Mouse (Mus musculus) brown adipose tissue, adult 24 weeks (tissue): Measurements from ENCODE around the gene Ggps1. TPM values are rescaled to one million over a fixed set of nuclear protein-coding genes. Genes with fewer than 3 reads are reported as not detected.
"Not testable (repeated sequence)": the region's sequence is repeated elsewhere in the genome, so short reads cannot be mapped to it uniquely, and the experiment has no call there.

Source experiments
- H3K27ac ChIP-seq: fragments of 200-500 bp; replicated peaks from 2 replicates; pipeline ENCODE4 v1.5.1; 2012; ENCODE audit warnings: low read depth, mild to moderate bottlenecking, low read length
- H3K4me1 ChIP-seq: fragments of 200-500 bp; 2 replicates; pipeline ENCODE4 v1.6.1; 2012; ENCODE audit warnings: low read length, mixed read lengths; ENCODE audit not compliant: control insufficient read depth, insufficient read depth, insufficient read length
- H3K4me3 ChIP-seq: fragments of 200-500 bp; 2 replicates; pipeline ENCODE4 v1.5.1; 2012; ENCODE audit warnings: low read depth, mild to moderate bottlenecking, low read length, moderate library complexity; ENCODE audit not compliant: insufficient read depth
- polyA plus RNA-seq: library from polyadenylated mRNA; stranded (reverse); fragments of >200 nt; gene quantifications from 2 replicates; pipeline ENCODE4 v1.2.4, GENCODE M21; 2012; ENCODE audit not compliant: missing spikeins, insufficient read depth, insufficient read length

Ggps1 gene
- polyA plus RNA-seq, 1 experiment = 45.6 TPM

DNA sequence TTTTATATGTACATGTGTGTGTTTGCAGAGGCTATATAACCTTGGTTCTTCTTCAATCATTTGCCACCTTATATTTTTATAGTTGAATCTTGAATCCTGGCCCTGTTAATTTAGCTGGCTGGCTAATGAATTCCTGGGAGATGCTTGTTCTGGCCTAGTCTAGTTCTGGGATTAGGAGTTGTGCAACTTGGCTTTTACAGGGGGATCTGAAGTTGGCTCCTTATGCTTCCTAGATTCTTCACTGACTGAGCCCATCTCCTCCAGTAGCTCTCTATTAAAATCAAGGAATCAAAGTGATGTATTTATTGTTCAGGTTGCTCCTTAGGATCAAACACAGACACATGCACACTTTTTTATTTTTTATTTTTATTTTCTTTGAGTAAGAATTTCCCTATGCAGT is 3.7 kb downstream of the Ggps1 start:
- Histone ChIP-seq H3K4me1 (no peaks in the 10 kb centered on the region), H3K4me3 (no peak overlapping the region), H3K27ac (no peak overlapping the region)

GRCm38 (mm10) chr13:14056801-14057200 is 6.5 kb downstream of the Ggps1 start:
- H3K4me1 ChIP-seq = no peaks in the 10 kb centered on the region
- no peak overlapping the region for H3K27ac ChIP-seq
- no peak overlapping the region for H3K4me3 ChIP-seq

DNA sequence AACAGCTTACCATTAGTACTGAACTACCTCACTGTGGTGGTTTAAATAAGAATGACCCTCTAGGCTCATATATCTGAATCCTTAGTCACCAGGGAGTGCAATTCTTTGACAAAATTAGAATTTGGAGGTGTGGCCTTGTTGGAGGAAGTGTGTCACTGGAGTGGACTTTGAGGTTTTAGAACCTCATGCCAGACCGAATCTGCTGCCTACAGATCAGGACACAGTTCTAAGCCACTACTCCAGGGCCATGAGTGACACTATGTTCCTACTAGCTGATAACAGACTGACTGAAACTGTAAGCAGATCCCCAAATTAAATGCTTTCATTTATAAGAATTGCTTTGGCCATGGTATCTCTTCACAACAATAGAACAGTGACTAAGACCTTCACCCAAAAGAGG is 13.4 kb downstream of the Ggps1 start:
- H3K4me3 ChIP-seq = no peak overlapping the region
- H3K27ac ChIP-seq = no peak overlapping the region
- no peaks in the 10 kb centered on the region for H3K4me1 ChIP-seq

GRCm38 (mm10) chr13:14044521-14044920 is 18.8 kb downstream of the Ggps1 start:
- no peaks in the 10 kb centered on the region for H3K4me1 ChIP-seq
- H3K4me3 ChIP-seq = no peak overlapping the region
- H3K27ac ChIP-seq = no peak overlapping the region

GRCm38 (mm10) chr13:14043851-14044250 is 19.4 kb downstream of the Ggps1 start:
- Histone ChIP-seq H3K27ac (no peak overlapping the region), H3K4me1 (no peaks in the 10 kb centered on the region), H3K4me3 (no peak overlapping the region)

GRCm38 (mm10) chr13:14040186-14040585 is 23.1 kb downstream of the Ggps1 start:
- peak overlapping the region; percentile 95 for H3K4me3 ChIP-seq
- 0 out of 2 replicates have a peak, but pooled peaks cover 3% of the 10 kb centered on the region for H3K4me1 ChIP-seq
- H3K27ac ChIP-seq = 0 out of 2 replicates have a peak overlapping the region, but pooled peaks have one; percentile 4

GRCm38 (mm10) chr13:14039292-14039965 is 23.9 kb downstream of the Ggps1 start, which contains the start of gene Tbce:
Gene Tbce (minus strand): TSS chr13:14039638.
- Histone ChIP-seq H3K4me3 (peak within 1 kb of the TSS; percentile 95), H3K27ac (peak within 1 kb of the TSS; percentile 100), H3K4me1 (0 out of 2 replicates have a peak, but pooled peaks cover 3% of the 10 kb centered on the region)

DNA sequence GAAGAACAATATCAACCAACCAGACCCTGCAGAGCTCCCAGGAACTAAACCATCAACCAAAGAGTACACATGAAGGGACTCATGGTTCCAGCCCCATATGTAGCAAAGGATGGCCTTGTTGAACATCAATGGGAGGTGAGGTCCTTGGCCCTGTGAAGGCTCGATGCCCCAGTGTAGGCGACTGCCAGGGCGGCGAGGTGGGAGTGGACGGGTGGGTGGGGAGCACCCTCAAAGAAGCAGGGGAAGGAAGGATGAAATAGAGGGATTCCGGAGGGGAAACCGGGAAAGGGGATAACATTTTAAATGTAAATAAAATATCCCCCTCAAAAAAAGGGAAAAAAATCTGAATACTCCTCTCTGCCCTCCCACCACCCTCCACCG is 24.4 kb downstream of the Ggps1 start:
- H3K4me3 ChIP-seq = peak overlapping the region; percentile 95
- H3K27ac ChIP-seq = no peak overlapping the region
- H3K4me1 ChIP-seq = 0 out of 2 replicates have a peak, but pooled peaks cover 3% of the 10 kb centered on the region

GRCm38 (mm10) chr13:14035875-14036630 is 27.2 kb downstream of the Ggps1 start:
- Histone ChIP-seq H3K27ac (no peak overlapping the region), H3K4me1 (0 out of 2 replicates have a peak, but pooled peaks cover 3% of the 10 kb centered on the region), H3K4me3 (no peak overlapping the region)

- not testable (repeated sequence) for H3K27ac ChIP-seq, H3K4me1 ChIP-seq, H3K4me3 ChIP-seq
Observed at GRCm38 (mm10) chr13:14035352-14035751, 27.9 kb downstream of the Ggps1 start.

GRCm38 (mm10) chr13:14034073-14034348 is 29.3 kb downstream of the Ggps1 start:
- H3K27ac ChIP-seq = no peak overlapping the region; the same call in 1 of the 2 replicates
- no peak overlapping the region for H3K4me3 ChIP-seq
- 0 out of 2 replicates have a peak, but pooled peaks cover 3% of the 10 kb centered on the region for H3K4me1 ChIP-seq

GRCm38 (mm10) chr13:14033309-14034072 is 29.8 kb downstream of the Ggps1 start:
- Histone ChIP-seq H3K27ac (no peak overlapping the region), H3K4me1 (no peaks in the 10 kb centered on the region), H3K4me3 (no peak overlapping the region)

DNA sequence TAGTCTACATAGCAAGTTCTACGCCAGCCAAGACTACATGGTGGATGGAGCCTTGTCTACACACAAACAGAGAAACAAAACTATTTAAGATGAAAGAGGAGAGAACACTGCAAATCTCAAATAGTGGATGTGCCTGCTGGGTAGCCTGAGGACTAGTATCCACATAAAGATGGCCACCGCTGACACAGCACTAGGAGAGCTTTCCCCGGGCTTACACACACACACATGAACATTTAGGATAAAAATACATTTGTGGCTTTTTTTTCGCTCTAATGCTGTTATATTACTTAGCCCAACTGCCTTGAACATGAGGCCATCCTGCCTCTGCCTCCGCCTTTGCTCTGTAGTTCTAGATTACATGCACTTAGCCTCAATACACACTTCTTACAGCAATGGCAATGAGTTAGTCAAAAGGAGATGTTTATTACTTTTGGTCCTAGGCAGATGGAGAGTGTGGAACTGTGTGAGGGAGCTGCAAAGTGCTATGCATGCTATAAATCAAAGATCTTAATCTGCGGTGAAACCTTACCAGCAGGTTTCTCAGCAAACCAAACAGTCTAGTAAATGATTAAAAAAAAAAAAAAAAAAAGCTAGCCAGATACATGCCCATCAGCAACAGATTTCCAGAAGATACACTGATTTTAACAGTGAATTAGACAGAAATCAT is 37.0 kb downstream of the Ggps1 start:
- no peaks in the 10 kb centered on the region for H3K4me1 ChIP-seq
- no peak overlapping the region for H3K4me3 ChIP-seq
- no peak overlapping the region for H3K27ac ChIP-seq

DNA sequence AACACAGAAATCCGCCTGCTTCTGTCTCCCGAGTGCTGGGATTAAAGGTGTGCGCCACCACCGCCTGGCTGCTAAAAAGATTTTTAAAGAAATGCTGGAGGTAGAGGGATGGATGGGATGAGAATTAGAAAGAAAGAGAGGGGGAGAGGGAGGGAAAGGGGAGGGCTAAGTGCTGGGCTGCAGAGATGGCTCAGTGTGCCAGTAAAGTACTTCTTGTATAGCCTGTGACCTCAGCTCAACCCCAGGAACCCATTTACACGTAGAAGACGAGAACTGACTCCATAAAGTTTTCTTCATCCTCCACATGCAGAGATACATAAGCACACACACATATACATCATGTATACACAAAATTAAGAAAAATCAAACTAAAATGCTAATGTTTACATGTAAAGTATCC is 37.7 kb downstream of the Ggps1 start:
- H3K4me1 ChIP-seq = no peaks in the 10 kb centered on the region
- H3K27ac ChIP-seq = no peak overlapping the region

GRCm38 (mm10) chr13:14021417-14021816 is 41.9 kb downstream of the Ggps1 start:
- not testable (repeated sequence) for H3K27ac ChIP-seq, H3K4me3 ChIP-seq, H3K4me1 ChIP-seq

More for the DNA sequence above, 37.7 kb downstream of the Ggps1 start:
- H3K4me3 ChIP-seq = no peak overlapping the region
